11 mouse cellular contexts compared by ENCODE assay signal in the genomic region with DNA sequence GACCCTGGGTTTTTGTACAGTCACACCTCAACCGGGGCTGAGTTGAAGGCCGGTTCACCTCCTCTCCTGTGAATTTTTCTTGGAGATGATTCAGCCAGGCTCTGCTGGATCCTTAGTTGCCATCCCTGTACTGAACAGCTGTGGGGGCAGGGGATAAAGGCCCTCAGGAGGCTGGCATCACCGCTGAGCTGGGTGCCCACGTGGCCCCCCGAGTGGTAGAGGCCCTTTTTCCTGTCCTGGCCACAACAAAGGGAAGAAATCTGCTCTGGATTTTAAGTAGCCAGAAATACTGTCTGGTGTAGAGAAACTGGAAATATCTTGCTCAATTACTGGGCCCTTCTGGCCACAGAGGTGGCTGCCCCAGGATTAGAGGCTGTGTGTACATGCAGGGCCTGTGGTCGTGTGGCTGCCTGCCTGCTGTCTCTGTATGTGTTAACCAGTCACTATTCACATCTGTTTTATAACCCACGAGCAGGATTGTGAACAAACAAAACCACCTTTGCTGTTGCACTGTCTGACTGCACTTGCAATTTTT.
DNase-seq lines count a peak whose midpoint lies in the region; ATAC-seq and TF ChIP-seq lines count a peak whose summit lies in the region.
"Had no signal": no experiment of that assay in that cellular context is flagged by ENCODE, and none has a peak within 500 bp of the region (broad histone marks: within the 10 kb centered on the region; RNA-seq: fewer than 3 reads in every experiment).

No protein-coding gene starts in this region.

- no peak for TF ChIP-seq POLR2A in kidney, adult 2 months (IDR thresholded peaks at IDR 0.05; ENCODE audit: low read depth, low read length)

- H3K9me3 ChIP-seq in hindbrain, postnatal 0 days (ENCODE audit: low read length), result no peaks in the 10 kb centered on the region
- H3K9me3 ChIP-seq: intestine, embryonic 15.5 days had no signal

- H3K36me3 ChIP-seq in kidney, adult 2 months (ENCODE audit: control insufficient read depth, insufficient read depth, low read length), result no peaks in the 10 kb centered on the region
- no peaks in the 10 kb centered on the region for H3K36me3 ChIP-seq in hindbrain, postnatal 0 days (ENCODE audit: insufficient read depth, low read length)
- H3K36me3 ChIP-seq: intestine, embryonic 15.5 days had no signal

- H3K9ac ChIP-seq in hindbrain, postnatal 0 days (replicated peaks; ENCODE audit: low read length), result no peak overlapping the region
- H3K9ac ChIP-seq: intestine, embryonic 15.5 days had no signal

- 47% methylated on average over 7 of the region's 7 CpGs for WGBS in kidney, adult 2 months
- 58% methylated on average over 7 of the region's 7 CpGs for WGBS in hindbrain, postnatal 0 days

- H3K27ac ChIP-seq in kidney, adult 2 months (ENCODE audit: insufficient read depth, low read depth, low read length), result peak overlapping the region; percentile 26
- 0 out of 2 replicates have a peak overlapping the region, but pooled peaks have one; percentile 15 for H3K27ac ChIP-seq in hindbrain, postnatal 0 days
- H3K27ac ChIP-seq: intestine, embryonic 15.5 days had no signal

- H3K4me1 ChIP-seq in kidney, adult 2 months (ENCODE audit: control insufficient read depth, insufficient read depth, low read length), result peaks cover 43% of the 10 kb centered on the region
- peaks cover 8% of the 10 kb centered on the region; the same call in 1 of the 2 replicates for H3K4me1 ChIP-seq in hindbrain, postnatal 0 days (ENCODE audit: insufficient read depth, low read length)

- no peak for TF ChIP-seq CTCF in kidney, adult 2 months (conservative IDR thresholded peaks at IDR 0.05; ENCODE audit: insufficient read depth, insufficient read length, low read depth, low read length)
- TF ChIP-seq CTCF in hindbrain, postnatal 0 days (IDR thresholded peaks at IDR 0.05; ENCODE audit: low read depth), result no peak

- DNase-seq in kidney, adult 2 months, result no peak
- DNase-seq in kidney, adult 8-10 months, result no peak
- DNase-seq in 3134 (ENCODE audit: extremely low read depth, insufficient read length, low spot score) (peak; percentile 44), NIH3T3 (ENCODE audit: low read depth) (peak; percentile 32)
- no peak for DNase-seq in hindbrain, postnatal 0 days (ENCODE audit: low spot score)
- DNase-seq in lung, postnatal 4 days, result no peak
- no peak for DNase-seq in cerebellum, postnatal 10 days
- DNase-seq in right cerebral cortex, postnatal 10 days (ENCODE audit: low spot score in 2 of 2), result no peak
- DNase-seq: lung, adult 18-20 months had no signal

- ATAC-seq in hindbrain, postnatal 0 days, result no peak
- ATAC-seq: intestine, embryonic 15.5 days had no signal

- H3K4me3 ChIP-seq in kidney, adult 2 months (ENCODE audit: insufficient read depth, low read depth, low read length), result no peak overlapping the region
- no peak overlapping the region for H3K4me3 ChIP-seq in hindbrain, postnatal 0 days (ENCODE audit: low read length)
- H3K4me3 ChIP-seq: intestine, embryonic 15.5 days; myocyte had no signal

- H3K4me2 ChIP-seq in hindbrain, postnatal 0 days (ENCODE audit: low read depth, low read length), result no peak overlapping the region
- H3K4me2 ChIP-seq: intestine, embryonic 15.5 days had no signal

- no peaks in the 10 kb centered on the region for H3K27me3 ChIP-seq in kidney, adult 2 months (replicated peaks; ENCODE audit: control insufficient read depth, insufficient read depth, low read length)
- no peaks in the 10 kb centered on the region for H3K27me3 ChIP-seq in hindbrain, postnatal 0 days (ENCODE audit: insufficient read depth, low read length)
- H3K27me3 ChIP-seq: intestine, embryonic 15.5 days had no signal

Comparison
In these comparisons a context has a peak if more than half of its experiments do, and no peak if none do; other contexts are left out.
1. DNase-seq: peak in 3134 (single experiment) and NIH3T3 (single experiment); none in kidney, adult 2 months (single experiment), kidney, adult 8-10 months (0 of 2), hindbrain, postnatal 0 days (single experiment), lung, postnatal 4 days (0 of 2), cerebellum, postnatal 10 days (0 of 2) and right cerebral cortex, postnatal 10 days (0 of 2).